Mouse (Mus musculus) kidney, adult 11 months (tissue): ENCODE measurements at regions not wholly inside any gene's neighbourhood (a gene's known extent, or its start where the extent isn't known, plus 50 kb on each side); places are given as distances from the start of the nearest gene placed in this dataset.

ENCODE experiments used
- DNase-seq: peaks from one replicate; pipeline ENCODE4 v3.0.0; 2022

DNA sequence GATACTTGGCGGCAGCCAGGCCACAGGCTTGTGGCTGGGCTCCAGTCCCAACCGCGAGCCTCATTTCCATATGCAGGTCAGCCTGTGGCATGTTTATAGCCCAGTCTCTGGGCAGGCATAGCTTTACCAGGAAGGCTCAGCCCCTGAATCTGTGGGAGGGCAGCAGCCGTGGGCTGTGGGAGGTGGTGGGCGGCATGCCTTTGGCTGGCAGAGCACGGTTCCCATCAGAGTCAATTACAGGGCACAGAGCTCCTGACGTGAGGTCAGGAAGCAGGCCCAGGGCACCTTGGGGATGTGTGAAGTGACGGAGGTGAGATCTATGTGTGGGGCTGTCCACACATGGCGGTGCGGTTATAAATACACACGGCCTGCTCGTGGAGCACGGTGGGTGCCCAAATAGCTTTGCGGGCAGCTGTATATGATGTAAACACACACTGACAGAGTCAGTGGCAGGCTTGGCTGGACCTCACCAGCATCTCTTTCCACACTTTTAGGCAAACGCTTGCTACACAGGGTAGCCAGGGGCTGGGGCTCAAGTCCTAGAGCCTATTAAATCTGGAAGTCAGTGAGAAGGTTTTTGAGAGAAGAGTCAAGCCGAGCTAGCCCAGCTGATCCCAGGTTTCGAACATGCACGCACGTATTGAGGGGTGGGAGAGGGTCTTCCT lies 71.8 kb downstream of the Gm525 start:
- no peak for DNase-seq

DNA sequence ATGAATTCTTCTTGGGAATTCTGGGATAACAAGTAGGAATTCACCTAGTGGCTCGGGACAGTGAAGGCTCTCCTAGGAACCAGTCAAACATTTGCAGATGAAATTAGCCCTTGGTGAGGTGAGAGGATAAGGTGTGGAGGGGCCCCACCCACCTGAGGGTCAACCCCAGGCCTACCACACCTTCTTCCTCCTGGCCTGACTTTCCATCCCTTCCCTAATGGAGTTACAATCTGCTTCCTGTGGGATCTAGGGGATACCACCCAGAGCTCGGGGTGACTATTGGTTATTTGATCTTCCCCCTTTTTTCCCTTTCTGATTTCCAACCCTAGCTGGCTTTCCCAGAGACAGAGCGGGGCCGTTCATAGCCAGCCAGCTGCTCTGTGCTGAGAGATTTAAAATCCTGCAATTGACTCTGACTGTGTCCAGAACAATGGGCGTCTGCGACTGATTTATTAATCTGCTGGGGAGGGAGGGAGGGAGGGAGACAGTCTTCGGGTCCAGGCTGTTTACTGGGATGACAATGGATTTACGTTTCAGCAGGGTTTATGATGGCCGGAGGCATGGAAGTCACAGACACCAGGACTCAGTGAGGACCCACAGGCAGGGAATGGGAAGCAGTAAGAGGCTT lies 69.0 kb downstream of the Gm525 start:
- no peak for DNase-seq
